Mouse (Mus musculus) forebrain, embryonic 11.5 days (tissue): ENCODE results near the gene Trappc13. TPM values are rescaled to one million over a fixed set of nuclear protein-coding genes. Genes with fewer than 3 reads are reported as not detected.

ENCODE experiments used
- ATAC-seq: fragments of 200-750 bp; cut with Nextera tagmentation; replicated peaks from 2 replicates; pipeline ENCODE4 v1.8.0; 2017; ENCODE audit warnings: moderate TSS enrichment; ENCODE audit not compliant: low FRiP score
- DNase-seq: peaks from one replicate; pipeline ENCODE4 v3.0.0-alpha.2; 2017; ENCODE audit warnings: low spot score
- H3K27ac ChIP-seq: fragments of 300-500 bp; sonication (generic); 2 replicates; pipeline ENCODE4 v1.5.1; 2014; ENCODE audit warnings: low read depth, low read length
- H3K27me3 ChIP-seq: fragments of 300-500 bp; sonication (generic); 2 replicates; pipeline ENCODE4 v1.6.1; 2014; ENCODE audit warnings: mild to moderate bottlenecking, low read length, mixed read lengths; ENCODE audit not compliant: control insufficient read depth, insufficient read depth
- H3K36me3 ChIP-seq: fragments of 300-500 bp; sonication (generic); 2 replicates; pipeline ENCODE4 v1.6.1; 2014; ENCODE audit warnings: mild to moderate bottlenecking, low read length, moderate library complexity, mixed read lengths; ENCODE audit not compliant: control insufficient read depth, insufficient read depth
- H3K4me1 ChIP-seq: fragments of 300-500 bp; sonication (generic); replicated peaks from 2 replicates; pipeline ENCODE4 v1.6.1; 2014; ENCODE audit warnings: low read length, mixed read lengths; ENCODE audit not compliant: control insufficient read depth, insufficient read depth
- H3K4me2 ChIP-seq: fragments of 300-500 bp; sonication (generic); 2 replicates; pipeline ENCODE4 v1.6.1; 2014; ENCODE audit warnings: low read depth, mild to moderate bottlenecking, low read length, moderate library complexity, mixed read lengths; ENCODE audit not compliant: severe bottlenecking
- H3K4me3 ChIP-seq: fragments of 300-500 bp; sonication (generic); 2 replicates; pipeline ENCODE4 v1.5.1; 2014; ENCODE audit warnings: low read depth, low read length
- H3K9ac ChIP-seq: fragments of 300-500 bp; sonication (generic); 2 replicates; pipeline ENCODE4 v1.6.1; 2014; ENCODE audit warnings: low read length
- H3K9me3 ChIP-seq: fragments of 300-500 bp; sonication (generic); 2 replicates; pipeline ENCODE4 v1.6.1; 2016; ENCODE audit warnings: low read length, mixed read lengths; ENCODE audit not compliant: control insufficient read depth
- WGBS: fragments of 180-500 bp; shearing (Covaris S2); extraction: QIAGEN DNeasy Blood & Tissue Kit; methylation state at CpG from one replicate; pipeline ENCODE4 v1.1.7; 2014; 5-methylcytosine and 5-hydroxymethylcytosine counted together
- polyA plus RNA-seq: library from polyadenylated mRNA; unstranded; fragments of >200 nt; fragmentation: Nextera tagmentation; extraction: Ambion mirVana; gene quantifications from 2 replicates; pipeline ENCODE4 v1.2.1, GENCODE M21; 2014

Gene Trappc13
- polyA plus RNA-seq, 1 experiment from 2014 or later: 101 TPM

GRCm38 (mm10) chr13:104172498-104172897, 5.8 kb downstream of the Trappc13 start:
- H3K4me2 ChIP-seq: no peak overlapping the region
- H3K4me1 ChIP-seq: no peaks in the 10 kb centered on the region
- H3K9me3 ChIP-seq: no peaks in the 10 kb centered on the region
- peaks cover 6% of the 10 kb centered on the region; the same call in 1 of the 2 replicates for H3K36me3 ChIP-seq
- H3K4me3 ChIP-seq: no peak overlapping the region
- H3K9ac ChIP-seq: no peak overlapping the region
- H3K27me3 ChIP-seq: no peaks in the 10 kb centered on the region
- DNase-seq (no peak), ATAC-seq (no peak)
- H3K27ac ChIP-seq: no peak overlapping the region

GRCm38 (mm10) chr13:104171711-104172110, 6.6 kb downstream of the Trappc13 start:
- DNase-seq: no peak
- peaks cover 6% of the 10 kb centered on the region; the same call in 1 of the 2 replicates for H3K36me3 ChIP-seq
- no peak overlapping the region for H3K27ac ChIP-seq
- H3K4me2 ChIP-seq: no peak overlapping the region
- no peak overlapping the region for H3K4me3 ChIP-seq
- no peaks in the 10 kb centered on the region for H3K27me3 ChIP-seq
- H3K9ac ChIP-seq: no peak overlapping the region
- H3K9me3 ChIP-seq: no peaks in the 10 kb centered on the region
- WGBS: 92% methylated on average over 5 of the region's 5 CpGs
- H3K4me1 ChIP-seq: no peaks in the 10 kb centered on the region
- no peak for ATAC-seq

- ATAC-seq: no peak
- no peak overlapping the region for H3K4me3 ChIP-seq
Measured at GRCm38 (mm10) chr13:104155686-104156085, 22.6 kb downstream of the Trappc13 start.

GRCm38 (mm10) chr13:104155106-104155505, 23.2 kb downstream of the Trappc13 start:
- Histone ChIP-seq H3K4me3 (no peak overlapping the region), H3K9ac (no peak overlapping the region), H3K4me2 (no peak overlapping the region), H3K9me3 (no peaks in the 10 kb centered on the region), H3K27ac (no peak overlapping the region), H3K4me1 (no peaks in the 10 kb centered on the region), H3K27me3 (no peaks in the 10 kb centered on the region), H3K36me3 (peaks cover 2% of the 10 kb centered on the region; the same call in 1 of the 2 replicates)
- ATAC-seq (no peak), DNase-seq (no peak)
- 91% methylated on average over 7 of the region's 7 CpGs for WGBS

More at GRCm38 (mm10) chr13:104155686-104156085, 22.6 kb downstream of the Trappc13 start:
- Histone ChIP-seq H3K9me3 (no peaks in the 10 kb centered on the region), H3K9ac (no peak overlapping the region), H3K27ac (no peak overlapping the region), H3K27me3 (no peaks in the 10 kb centered on the region), H3K4me2 (no peak overlapping the region), H3K4me1 (no peaks in the 10 kb centered on the region), H3K36me3 (peaks cover 2% of the 10 kb centered on the region; the same call in 1 of the 2 replicates)
- 94% methylated on average over 1 of the region's 1 CpGs for WGBS
- no peak for DNase-seq

- ATAC-seq: no peak
- no peak overlapping the region for H3K27ac ChIP-seq
- 98% methylated on average over 5 of the region's 5 CpGs for WGBS
- no peaks in the 10 kb centered on the region for H3K4me1 ChIP-seq
- H3K36me3 ChIP-seq: peaks cover 2% of the 10 kb centered on the region; the same call in 1 of the 2 replicates
- DNase-seq: no peak
- H3K4me2 ChIP-seq: no peak overlapping the region
- no peak overlapping the region for H3K9ac ChIP-seq
- H3K4me3 ChIP-seq: no peak overlapping the region
- no peaks in the 10 kb centered on the region for H3K9me3 ChIP-seq
- no peaks in the 10 kb centered on the region for H3K27me3 ChIP-seq
Measured at GRCm38 (mm10) chr13:104154180-104154579, 24.1 kb downstream of the Trappc13 start.

GRCm38 (mm10) chr13:104145646-104146045, 32.6 kb downstream of the Trappc13 start:
- no peak overlapping the region for H3K27ac ChIP-seq
- H3K9ac ChIP-seq: no peak overlapping the region
- H3K36me3 ChIP-seq: no peaks in the 10 kb centered on the region; the same call in 1 of the 2 replicates
- no peaks in the 10 kb centered on the region for H3K27me3 ChIP-seq
- WGBS: 95% methylated on average over 3 of the region's 3 CpGs
- ATAC-seq (no peak), DNase-seq (no peak)
- no peak overlapping the region for H3K4me3 ChIP-seq
- no peaks in the 10 kb centered on the region for H3K9me3 ChIP-seq
- no peak overlapping the region for H3K4me2 ChIP-seq
- H3K4me1 ChIP-seq: no peaks in the 10 kb centered on the region

- ATAC-seq: no peak
- Histone ChIP-seq H3K9ac (no peak overlapping the region), H3K4me2 (no peak overlapping the region), H3K4me3 (no peak overlapping the region), H3K27me3 (no peaks in the 10 kb centered on the region), H3K36me3 (no peaks in the 10 kb centered on the region; the same call in 1 of the 2 replicates), H3K27ac (no peak overlapping the region), H3K9me3 (no peaks in the 10 kb centered on the region), H3K4me1 (no peaks in the 10 kb centered on the region)
- 85% methylated on average over 9 of the region's 9 CpGs for WGBS
- DNase-seq: no peak
Measured at GRCm38 (mm10) chr13:104144871-104145270, 33.4 kb downstream of the Trappc13 start.

- H3K27ac ChIP-seq: no peak overlapping the region
- H3K4me2 ChIP-seq: no peak overlapping the region
- H3K4me3 ChIP-seq: no peak overlapping the region
- no peak overlapping the region for H3K9ac ChIP-seq
- peak; percentile 68 for ATAC-seq
- no peaks in the 10 kb centered on the region; the same call in 1 of the 2 replicates for H3K36me3 ChIP-seq
- no peaks in the 10 kb centered on the region for H3K27me3 ChIP-seq
- WGBS: 49% methylated on average over 13 of the region's 13 CpGs
- no peaks in the 10 kb centered on the region for H3K4me1 ChIP-seq
- no peaks in the 10 kb centered on the region for H3K9me3 ChIP-seq
- peak; percentile 82 for DNase-seq
Measured at GRCm38 (mm10) chr13:104139369-104140209, 38.7 kb downstream of the Trappc13 start.
